Mouse (Mus musculus) spleen, adult 10 weeks (tissue): ENCODE data around the gene Snurf. TPM values are rescaled to one million over a fixed set of nuclear protein-coding genes. Genes with fewer than 3 reads are reported as not detected.

Experiments
- polyA plus RNA-seq: library from polyadenylated mRNA; stranded (reverse); fragments of 350-450 nt; fragmentation: Illumina TruSeq; extraction: RNeasy Lipid Tissue Mini Kit (QIAGEN cat#74804); gene quantifications from one replicate; pipeline ENCODE4 v1.2.3, GENCODE M21; 2015; ENCODE audit warnings: low replicate concordance; ENCODE audit not compliant: insufficient read depth

Snurf gene
- polyA plus RNA-seq = not detected

GRCm38 (mm10) chr7:60004606-60005330, at the start of gene Snurf, which contains the start of gene Gm38393:
Snurf (minus strand) TSS chr7:60005049.
Gm38393 (minus strand) TSS chr7:60005064.

Other genes with a start within 250 kb of the Snurf start
- gene Gm38393, start within 50 bp of the Snurf start, polyA plus RNA-seq = 0.46 TPM
- 2.9 TPM for gene Snrpn, start 135.2 kb upstream of the Snurf start, polyA plus RNA-seq